Mouse (Mus musculus): ENCODE results near the gene Cep295. TPM values are rescaled to one million over a fixed set of nuclear protein-coding genes. Genes with fewer than 3 reads are reported as not detected.

Gene Cep295
- total RNA-seq (2018; cell fraction: chromatin; rRNA removed): 100 to 1,000 TPM in 11 of 26 experiments, 10 to 100 TPM in 15; 21.4 to 135 (median 93.0) TPM
- 10 to 100 TPM in 10 of 26 experiments, 1 to 10 TPM in 16; 4.0 to 12.7 (median 9.0) TPM for total RNA-seq (2018; cell fraction: cytosol; rRNA removed)
- 100 to 1,000 TPM in 1 of 26 experiments, 10 to 100 TPM in 25; 14.6 to 100 (median 38.0) TPM for total RNA-seq (2018; cell fraction: nucleus; rRNA removed)
- 9.1 to 9.7 TPM (median 9.3 TPM) in 3 replicates for polyA plus RNA-seq (2018)

DNA sequence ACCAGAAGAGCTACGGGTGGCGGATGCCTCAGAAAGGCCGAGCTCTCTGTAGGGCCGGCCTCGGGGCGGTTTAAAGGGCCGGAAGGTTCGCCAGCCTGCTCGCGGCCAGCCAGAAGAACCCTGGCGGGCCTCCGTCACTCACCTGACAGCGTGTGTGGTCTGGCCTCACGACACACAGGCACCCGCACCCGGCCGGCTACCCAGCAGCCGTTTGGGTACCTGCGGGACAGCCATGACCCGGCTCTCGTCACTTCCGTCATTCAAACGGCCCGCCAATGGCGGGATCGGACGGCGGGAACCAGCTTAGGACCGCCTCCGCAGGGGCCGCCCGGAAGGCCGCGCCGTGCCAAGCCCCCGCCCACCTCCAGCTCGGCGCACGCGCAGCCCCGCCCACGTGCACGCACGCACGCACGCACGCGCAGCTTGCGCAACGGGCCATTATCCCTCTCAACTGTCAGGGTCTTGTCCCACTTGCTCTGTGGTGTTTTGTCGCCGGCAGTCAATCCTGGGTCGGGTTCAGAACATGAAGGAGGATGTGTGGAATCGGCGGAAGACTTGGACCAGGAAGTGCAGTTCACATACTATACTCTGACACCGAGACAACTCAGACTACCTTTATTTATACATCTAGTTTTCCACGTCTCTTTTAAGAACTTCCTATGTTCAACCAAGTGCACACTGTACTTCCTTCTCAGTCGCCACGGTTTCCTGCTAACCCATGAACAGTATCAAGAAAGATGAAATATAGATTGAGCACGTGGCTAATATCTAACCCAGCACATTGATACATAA is at the start of gene Cep295:
Cep295 (minus strand) TSS at position 305 of the 792 bp plus-strand sequence.
- under 1% methylated on average over 60 of the region's 60 CpGs for WGBS (ENCODE audit: missing documents)
- Histone ChIP-seq H3K4me3 (ENCODE audit: inconsistent target) (peak within 1 kb of the TSS; percentile 81), H3K36me3 (ENCODE audit: inconsistent target) (no peaks in the 10 kb centered on the region), H3K27ac (peak within 1 kb of the TSS; percentile 61), H3K79me2 (ENCODE audit: inconsistent target) (peaks cover 38% of the 10 kb centered on the region)

DNA sequence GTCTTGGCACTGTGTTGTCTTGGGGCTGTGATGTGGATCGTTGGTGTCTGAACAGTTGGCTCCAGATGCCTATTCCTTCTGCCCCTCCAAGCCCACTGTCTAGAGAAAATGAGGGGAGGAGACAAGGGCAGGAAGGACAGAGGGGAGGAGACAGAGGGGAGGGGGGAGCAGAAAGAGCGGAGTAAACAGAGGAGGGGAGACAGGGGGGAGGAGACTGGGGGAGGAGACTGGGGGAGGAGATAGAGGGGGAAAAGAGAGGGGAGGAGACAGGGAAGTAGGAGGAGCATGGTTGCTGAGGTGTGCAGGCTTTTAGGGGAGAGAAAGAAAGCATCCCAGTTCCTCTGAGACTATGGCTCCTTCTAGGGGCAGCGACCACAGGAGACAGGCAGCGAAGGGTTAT is 40.0 kb upstream of the Cep295 start:
- H3K27ac ChIP-seq: no peak overlapping the region
- 88% methylated on average over 3 of the region's 4 CpGs for WGBS (ENCODE audit: missing documents)
- H3K4me3 ChIP-seq (ENCODE audit: inconsistent target): no peak overlapping the region
- H3K36me3 ChIP-seq (ENCODE audit: inconsistent target): no peaks in the 10 kb centered on the region
- H3K79me2 ChIP-seq (ENCODE audit: inconsistent target): no peaks in the 10 kb centered on the region

DNA sequence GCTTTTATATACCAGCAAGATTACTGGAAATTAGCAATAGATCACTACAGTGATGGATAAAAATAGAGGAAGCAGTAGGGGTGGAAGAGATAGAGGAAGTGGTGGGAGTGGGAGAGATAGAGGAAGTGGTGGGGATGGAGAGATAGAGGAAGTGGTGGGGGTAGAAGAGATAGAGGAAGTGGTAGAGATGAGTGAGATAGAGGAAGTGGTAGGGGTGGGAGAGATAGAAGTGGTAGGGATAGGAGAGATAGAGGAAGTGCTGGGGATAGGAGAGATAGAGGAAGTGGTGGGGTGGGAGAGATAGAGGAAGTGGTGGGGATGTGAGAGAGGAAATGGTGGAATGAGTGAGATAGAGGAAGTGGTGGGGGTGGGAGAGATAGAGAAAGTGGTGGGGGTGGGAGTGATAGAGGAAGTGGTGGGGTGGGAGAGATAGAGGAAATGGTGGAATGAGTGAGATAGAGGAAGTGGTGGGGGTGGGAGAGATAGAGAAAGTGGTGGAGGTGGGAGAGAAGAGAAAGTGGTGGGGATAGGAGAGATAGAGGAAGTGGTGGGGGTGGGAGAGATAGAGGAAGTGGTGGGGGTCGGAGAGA is 37.9 kb upstream of the Cep295 start:
- WGBS (ENCODE audit: missing documents): 45% methylated on average over 1 of the region's 1 CpGs
- Histone ChIP-seq H3K36me3 (ENCODE audit: inconsistent target) (no peaks in the 10 kb centered on the region), H3K4me3 (ENCODE audit: inconsistent target) (no peak overlapping the region), H3K27ac (no peak overlapping the region), H3K79me2 (ENCODE audit: inconsistent target) (no peaks in the 10 kb centered on the region)

DNA sequence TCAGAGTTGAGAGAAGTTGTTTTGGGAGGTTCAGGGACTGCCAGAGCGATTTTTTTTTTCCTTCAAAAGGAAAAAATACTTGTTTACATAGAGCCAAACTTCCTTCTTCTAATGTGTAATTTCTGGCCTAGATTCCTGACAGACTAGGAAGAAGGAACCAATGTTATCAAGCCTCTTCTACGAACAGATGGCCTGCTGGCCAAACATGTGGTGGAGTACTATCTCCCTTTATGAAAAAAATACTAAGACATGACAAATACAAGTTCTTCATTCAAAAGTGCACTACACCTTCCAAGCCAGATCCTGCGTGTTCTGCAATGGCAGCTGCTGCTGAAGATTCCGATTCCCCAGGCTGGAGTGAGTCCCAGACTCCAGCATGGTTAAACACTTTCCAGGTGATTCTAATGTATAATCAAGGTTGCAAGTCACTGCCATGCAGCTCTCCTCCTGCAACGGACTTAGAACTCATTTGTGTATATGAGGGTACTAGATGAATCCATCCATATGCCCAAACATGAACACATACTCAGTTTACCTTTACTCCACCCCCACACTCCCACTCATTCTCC is 29.6 kb upstream of the Cep295 start:
- Histone ChIP-seq H3K27ac (no peak overlapping the region), H3K4me3 (ENCODE audit: inconsistent target) (no peak overlapping the region), H3K79me2 (ENCODE audit: inconsistent target) (no peaks in the 10 kb centered on the region), H3K36me3 (ENCODE audit: inconsistent target) (no peaks in the 10 kb centered on the region)
- WGBS (ENCODE audit: missing documents): 71% methylated on average over 5 of the region's 5 CpGs

DNA sequence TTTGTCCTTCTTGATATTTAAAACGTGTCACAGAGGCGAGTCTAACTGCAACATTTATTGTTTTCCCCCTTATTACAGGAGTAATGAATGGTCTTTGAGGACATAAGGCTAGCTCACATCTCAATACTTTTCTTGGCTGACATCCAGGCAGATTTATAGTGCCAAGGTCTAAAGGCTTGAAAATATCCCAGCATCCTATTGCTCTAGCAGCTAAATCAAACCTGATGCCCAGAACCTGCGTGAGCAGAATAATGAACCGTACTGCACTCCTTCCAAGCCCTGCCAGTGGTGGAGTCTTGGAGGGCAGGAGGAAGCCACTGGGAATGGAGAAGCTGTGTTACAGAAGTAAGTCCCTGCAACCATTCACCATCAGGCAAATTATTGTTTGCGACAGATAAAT is 26.7 kb upstream of the Cep295 start:
- Histone ChIP-seq H3K79me2 (ENCODE audit: inconsistent target) (no peaks in the 10 kb centered on the region), H3K4me3 (ENCODE audit: inconsistent target) (no peak overlapping the region), H3K36me3 (ENCODE audit: inconsistent target) (no peaks in the 10 kb centered on the region), H3K27ac (no peak overlapping the region)
- WGBS (ENCODE audit: missing documents): 94% methylated on average over 5 of the region's 5 CpGs

DNA sequence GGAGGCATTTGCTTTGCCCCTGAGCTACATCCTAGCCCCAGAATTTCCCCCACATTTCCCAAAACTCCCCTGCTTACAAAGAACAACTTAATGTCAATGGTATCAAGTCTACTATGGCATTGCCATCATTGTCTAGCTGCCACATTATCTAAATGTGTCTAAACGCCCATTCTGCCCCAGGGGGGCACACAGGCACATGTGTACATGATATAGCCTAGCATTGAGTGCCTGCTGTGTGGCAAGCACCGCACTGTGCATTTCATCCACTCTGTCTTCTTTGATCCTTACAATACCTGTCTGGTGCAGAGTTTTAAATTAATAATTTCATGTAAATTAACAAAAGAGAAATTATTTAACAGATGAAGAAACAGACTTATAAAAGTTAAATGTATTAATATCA is 8.7 kb upstream of the Cep295 start:
- no peaks in the 10 kb centered on the region for H3K79me2 ChIP-seq (ENCODE audit: inconsistent target)
- WGBS (ENCODE audit: missing documents): 81% methylated on average over 2 of the region's 2 CpGs
- no peak overlapping the region for H3K4me3 ChIP-seq (ENCODE audit: inconsistent target)
- no peaks in the 10 kb centered on the region for H3K36me3 ChIP-seq (ENCODE audit: inconsistent target)
- no peak overlapping the region for H3K27ac ChIP-seq

DNA sequence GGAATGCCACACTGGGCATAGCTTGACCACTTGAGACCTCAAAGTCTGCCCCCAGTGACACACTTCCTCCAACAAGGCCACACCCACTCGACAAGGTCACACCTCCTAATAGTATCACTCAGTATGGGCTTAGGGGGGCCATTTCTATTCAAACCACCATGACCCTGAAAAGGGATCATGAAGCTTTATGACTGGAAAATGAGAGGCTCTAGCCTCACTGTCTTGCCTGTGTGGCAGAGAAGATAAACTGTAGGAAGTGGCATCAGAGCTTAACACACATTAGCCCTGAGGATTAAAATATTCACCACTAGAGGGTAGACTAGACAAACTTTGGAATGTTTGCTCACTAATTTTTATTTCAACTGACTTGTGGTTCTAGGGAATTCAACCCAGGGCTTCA is 8.3 kb upstream of the Cep295 start:
- Histone ChIP-seq H3K27ac (no peak overlapping the region), H3K36me3 (ENCODE audit: inconsistent target) (no peaks in the 10 kb centered on the region), H3K79me2 (ENCODE audit: inconsistent target) (no peaks in the 10 kb centered on the region), H3K4me3 (ENCODE audit: inconsistent target) (no peak overlapping the region)
- 82% methylated on average over 1 of the region's 1 CpGs for WGBS (ENCODE audit: missing documents)

DNA sequence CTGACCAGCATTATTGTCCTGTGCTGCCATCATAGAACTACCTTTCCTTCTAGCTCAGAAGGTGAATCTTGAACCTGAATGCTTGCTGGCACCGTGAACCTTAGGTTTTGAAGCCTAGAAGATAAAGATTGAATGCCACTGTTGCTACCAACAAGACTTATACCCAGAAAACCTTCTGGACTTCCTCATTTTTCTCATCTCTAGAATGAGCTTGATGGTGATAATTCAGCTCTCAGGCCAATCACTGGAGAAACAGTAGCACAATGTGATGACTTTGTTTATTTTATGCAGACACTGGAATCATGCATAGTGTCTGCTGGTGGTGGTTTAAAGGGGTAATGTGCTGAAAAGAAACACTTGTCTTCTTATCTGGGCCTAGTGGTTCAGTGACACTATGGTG is 7.3 kb upstream of the Cep295 start:
- WGBS (ENCODE audit: missing documents): 80% methylated on average over 1 of the region's 1 CpGs
- Histone ChIP-seq H3K79me2 (ENCODE audit: inconsistent target) (no peaks in the 10 kb centered on the region), H3K36me3 (ENCODE audit: inconsistent target) (no peaks in the 10 kb centered on the region), H3K4me3 (ENCODE audit: inconsistent target) (no peak overlapping the region), H3K27ac (no peak overlapping the region)

DNA sequence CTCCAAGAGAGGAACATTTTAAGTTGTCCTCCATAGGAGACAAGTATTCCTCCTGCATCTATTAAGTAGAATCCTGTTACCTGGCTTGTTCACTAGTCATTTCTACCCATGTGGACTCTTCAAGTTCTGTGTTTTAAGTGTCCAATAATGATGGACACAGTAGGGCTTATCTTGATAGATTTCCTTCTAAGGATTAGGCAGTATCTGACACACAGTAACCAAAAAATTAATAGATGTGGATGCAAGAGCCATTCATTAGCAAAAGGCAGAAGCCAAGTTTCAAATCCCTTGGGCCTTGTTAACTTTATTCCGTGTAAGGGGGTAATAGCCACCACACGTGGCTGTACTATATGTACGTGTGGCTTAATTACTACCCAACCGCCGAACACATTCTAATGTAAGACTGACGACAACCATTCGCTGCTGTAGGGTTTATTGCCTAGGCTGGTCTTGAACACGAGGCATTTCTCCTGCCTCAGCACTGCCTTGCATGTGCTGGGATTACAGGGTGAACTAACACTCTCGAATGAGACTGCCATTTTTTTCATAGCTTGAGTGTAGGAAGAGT is 588 bp downstream of the Cep295 start:
- Histone ChIP-seq H3K27ac (peak overlapping the region; percentile 61), H3K36me3 (ENCODE audit: inconsistent target) (no peaks in the 10 kb centered on the region), H3K79me2 (ENCODE audit: inconsistent target) (peaks cover 38% of the 10 kb centered on the region), H3K4me3 (ENCODE audit: inconsistent target) (peak overlapping the region; percentile 81)
- 0% methylated on average over 9 of the region's 9 CpGs for WGBS (ENCODE audit: missing documents)

DNA sequence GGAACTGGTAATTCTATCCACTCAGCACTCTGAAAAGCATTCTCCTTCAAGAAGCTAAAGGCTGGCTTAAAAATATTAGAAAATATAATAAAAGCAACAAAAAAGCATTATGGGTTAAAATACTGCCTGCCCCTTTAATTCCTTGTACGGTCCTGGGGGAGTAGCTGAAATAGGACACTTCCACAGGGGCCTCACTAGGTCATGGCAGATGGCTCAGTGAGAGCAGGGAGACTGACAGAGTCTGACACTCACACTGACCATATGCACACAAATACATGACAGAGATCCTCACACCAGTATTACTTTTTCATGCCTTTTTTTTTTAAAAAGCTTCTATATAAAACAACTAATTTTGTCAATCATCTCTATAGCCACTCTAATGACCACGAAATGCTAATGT is 7.7 kb downstream of the Cep295 start:
- Histone ChIP-seq H3K79me2 (ENCODE audit: inconsistent target) (peaks cover 14% of the 10 kb centered on the region), H3K4me3 (ENCODE audit: inconsistent target) (no peak overlapping the region), H3K27ac (no peak overlapping the region), H3K36me3 (ENCODE audit: inconsistent target) (peaks cover 10% of the 10 kb centered on the region; the same call in 1 of the 2 replicates)
- WGBS (ENCODE audit: missing documents): 100% methylated on average over 2 of the region's 2 CpGs

DNA sequence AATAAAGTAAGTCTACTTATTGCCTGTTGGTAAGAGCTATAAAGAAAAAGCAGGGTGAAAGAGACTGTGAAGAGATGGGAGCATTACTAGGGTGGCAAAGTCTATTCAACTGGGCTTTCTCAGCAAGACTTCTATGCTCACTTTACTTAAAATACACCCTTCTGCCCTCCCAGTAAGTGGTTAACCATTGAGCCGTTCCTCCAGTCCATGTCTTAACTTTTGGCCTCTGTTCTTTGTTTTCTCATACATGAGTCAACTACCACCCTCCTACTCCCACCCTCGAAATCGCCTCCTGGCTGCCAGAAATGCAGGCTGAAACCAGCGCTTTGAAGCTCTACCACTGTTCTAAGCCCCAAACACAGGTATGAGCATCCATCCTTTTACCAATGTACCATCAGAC is 19.8 kb downstream of the Cep295 start:
- WGBS (ENCODE audit: missing documents): 100% methylated on average over 4 of the region's 4 CpGs
- no peak overlapping the region for H3K27ac ChIP-seq
- H3K79me2 ChIP-seq (ENCODE audit: inconsistent target): no peaks in the 10 kb centered on the region
- peaks cover 65% of the 10 kb centered on the region for H3K36me3 ChIP-seq (ENCODE audit: inconsistent target)
- H3K4me3 ChIP-seq (ENCODE audit: inconsistent target): no peak overlapping the region

DNA sequence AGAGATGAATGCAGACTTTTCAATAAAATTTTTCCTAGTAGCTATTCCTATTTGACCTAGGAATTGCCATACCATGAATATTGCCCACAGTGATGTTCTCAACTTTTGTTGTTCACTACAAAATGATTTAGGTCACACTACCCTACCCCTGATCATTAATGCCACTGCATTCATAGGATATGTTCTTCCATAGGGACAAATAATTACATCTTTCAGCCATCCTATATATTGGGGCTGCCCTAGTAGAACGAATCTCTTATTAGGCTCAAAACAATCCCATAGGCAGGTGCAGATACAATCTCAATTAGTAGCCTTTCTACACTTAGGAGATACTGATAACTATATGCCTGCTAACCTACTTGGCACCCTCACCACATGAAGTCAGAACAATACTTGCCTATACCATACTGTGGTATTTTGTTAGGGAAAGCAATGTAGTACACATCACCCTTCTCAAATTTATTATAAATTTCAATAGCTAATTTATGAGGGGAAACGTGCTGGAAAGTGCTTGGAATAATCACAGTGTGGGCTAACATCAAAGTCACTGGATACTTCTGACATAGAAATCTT is 39.3 kb downstream of the Cep295 start:
- no peak overlapping the region for H3K27ac ChIP-seq
- no peaks in the 10 kb centered on the region for H3K79me2 ChIP-seq (ENCODE audit: inconsistent target)
- no peak overlapping the region for H3K4me3 ChIP-seq (ENCODE audit: inconsistent target)
- WGBS (ENCODE audit: missing documents): 88% methylated on average over 2 of the region's 2 CpGs
- H3K36me3 ChIP-seq (ENCODE audit: inconsistent target): peaks cover 41% of the 10 kb centered on the region

DNA sequence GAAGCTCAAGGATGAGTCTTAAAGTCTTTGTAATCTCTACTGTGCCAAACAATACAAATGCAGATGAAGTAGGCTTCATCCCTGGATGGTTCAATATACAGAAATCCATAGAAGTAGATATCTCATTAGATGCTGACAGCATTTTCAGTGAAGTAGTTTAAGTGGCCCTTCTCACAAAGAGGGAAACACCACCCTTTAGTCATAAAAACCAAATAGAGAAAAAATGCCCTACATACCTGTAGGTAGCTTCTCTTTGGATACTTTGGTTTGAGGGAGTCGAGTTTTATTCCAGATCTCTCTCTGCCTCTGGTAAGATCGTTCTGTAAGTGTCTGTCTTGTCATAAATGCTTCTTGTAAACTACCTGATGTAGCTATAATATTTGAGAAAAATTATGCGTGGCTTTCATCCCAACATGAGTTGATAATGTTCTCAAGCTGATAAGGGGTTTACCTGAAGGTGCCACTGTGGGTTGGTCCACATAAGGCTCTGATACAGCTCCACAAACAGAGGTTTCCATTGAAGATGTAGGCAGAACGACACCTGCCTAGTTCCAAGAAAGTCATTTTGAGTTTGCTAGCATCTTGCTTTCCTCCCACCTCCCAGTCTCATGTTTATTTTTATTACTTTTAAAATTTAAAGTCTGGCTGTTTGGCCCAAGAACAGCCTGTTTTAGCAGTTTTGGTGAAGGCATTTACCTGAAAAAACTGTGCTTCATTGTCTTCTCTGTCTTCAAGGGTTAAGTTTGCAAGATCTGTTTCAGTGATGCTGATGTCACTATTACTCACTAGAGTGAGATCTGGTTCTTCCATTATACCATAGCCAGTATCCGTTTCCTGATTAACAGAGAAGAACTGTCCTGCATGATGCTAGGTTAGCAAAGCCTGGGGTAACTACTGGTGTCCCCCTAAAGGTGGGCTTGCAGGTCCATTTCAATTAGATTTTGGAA is 40.1 kb downstream of the Cep295 start:
- peaks cover 40% of the 10 kb centered on the region for H3K36me3 ChIP-seq (ENCODE audit: inconsistent target)

More for the DNA sequence above, 40.1 kb downstream of the Cep295 start:
- WGBS (ENCODE audit: missing documents): 75% methylated on average over 5 of the region's 5 CpGs
- Histone ChIP-seq H3K4me3 (ENCODE audit: inconsistent target) (no peak overlapping the region), H3K79me2 (ENCODE audit: inconsistent target) (no peaks in the 10 kb centered on the region), H3K27ac (no peak overlapping the region)

All from macrophage (primary cell).